Mouse (Mus musculus): ENCODE measurements around the gene Znhit2. TPM values are rescaled to one million over a fixed set of nuclear protein-coding genes. Genes with fewer than 3 reads are reported as not detected.
"Not testable (repeated sequence)": the region's sequence is repeated elsewhere in the genome, so short reads cannot be mapped to it uniquely, and the experiment has no call there.

Gene Znhit2
- total RNA-seq (2015; ENCODE audit: low replicate concordance) (5.9 and 7.2 TPM in 2 replicates), total RNA-seq (2017; ENCODE audit: low replicate concordance) (3.0 and 5.7 TPM in 2 replicates)

DNA sequence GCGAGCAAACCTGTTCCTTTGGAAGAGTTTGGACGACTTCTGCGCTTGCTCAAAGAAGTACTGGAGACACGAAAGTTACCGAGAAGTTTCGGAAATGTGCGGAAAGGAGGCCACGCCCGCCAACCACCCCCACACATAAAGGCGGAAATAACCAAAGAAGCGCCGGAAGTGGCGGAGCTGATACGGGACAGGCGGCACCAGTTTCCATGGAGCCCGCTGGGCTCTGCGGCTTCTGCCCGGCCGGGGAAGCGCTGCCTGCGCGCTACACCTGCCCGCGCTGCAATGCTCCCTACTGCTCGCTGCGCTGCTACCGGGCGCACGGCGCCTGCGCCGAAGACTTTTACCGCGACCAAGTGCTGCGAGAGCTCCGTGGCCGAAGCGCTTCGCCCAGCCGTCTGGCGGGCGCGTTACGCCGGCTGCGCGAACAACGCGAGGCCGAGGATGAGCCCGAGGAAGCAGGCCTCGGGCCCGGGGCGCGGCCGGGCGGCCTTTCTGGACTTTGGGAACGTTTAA, at the start of gene Znhit2:
Gene Znhit2, plus strand, starts transcription at position 172 of the 513 bp plus-strand sequence.
- peak; percentile 85 for ATAC-seq (replicated peaks; ENCODE audit: low FRiP score, poor library complexity, severe bottlenecking)

DNA sequence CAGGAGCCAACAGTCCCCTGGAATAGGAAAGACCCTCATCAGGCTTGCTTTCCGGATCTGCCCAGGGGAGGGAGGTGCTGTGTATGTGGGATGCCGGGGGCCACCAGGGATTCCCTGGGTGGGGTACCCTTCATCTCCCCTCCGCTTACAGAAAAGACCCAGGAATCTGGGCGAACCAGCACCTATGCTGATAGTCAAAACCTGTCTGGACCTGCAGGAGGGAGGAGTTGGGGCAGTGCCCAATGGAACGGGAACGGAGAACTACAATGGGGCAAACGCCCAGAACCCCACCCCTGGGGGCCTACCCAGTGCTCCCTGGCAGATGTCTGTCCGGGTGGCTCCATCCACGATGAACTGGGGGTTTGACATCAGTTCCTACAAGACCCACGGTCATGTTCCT, 47.3 kb upstream of the Znhit2 start:
- no peak for ATAC-seq (replicated peaks; ENCODE audit: low FRiP score, poor library complexity, severe bottlenecking)

DNA sequence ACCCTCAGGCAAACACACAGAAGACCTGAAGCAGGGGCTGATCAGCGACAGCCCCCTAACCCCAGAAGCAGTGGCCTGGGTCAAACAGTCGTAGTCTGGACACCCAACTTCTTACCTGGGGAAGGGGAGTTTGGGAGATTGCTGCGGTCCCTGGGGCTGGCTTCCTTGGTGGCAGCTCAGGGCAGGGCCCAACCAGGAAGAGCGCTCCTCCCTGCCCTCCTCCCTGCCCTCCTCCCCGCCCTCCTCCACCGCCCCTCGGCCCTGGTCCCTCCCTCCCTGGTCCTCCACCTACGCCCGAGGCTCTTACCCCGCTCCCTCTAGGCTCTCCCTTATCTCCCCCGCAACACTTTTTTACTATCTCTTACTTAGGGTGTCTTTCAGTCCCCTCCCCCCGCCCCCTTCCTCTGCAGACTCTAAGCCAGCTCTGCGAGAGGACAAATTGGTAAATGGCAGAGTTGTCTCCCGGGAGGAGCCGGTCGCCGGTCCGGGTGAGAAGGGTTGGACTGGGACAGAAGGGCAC, 45.9 kb upstream of the Znhit2 start:
- ATAC-seq (replicated peaks; ENCODE audit: low FRiP score, poor library complexity, severe bottlenecking): peak; percentile 84

DNA sequence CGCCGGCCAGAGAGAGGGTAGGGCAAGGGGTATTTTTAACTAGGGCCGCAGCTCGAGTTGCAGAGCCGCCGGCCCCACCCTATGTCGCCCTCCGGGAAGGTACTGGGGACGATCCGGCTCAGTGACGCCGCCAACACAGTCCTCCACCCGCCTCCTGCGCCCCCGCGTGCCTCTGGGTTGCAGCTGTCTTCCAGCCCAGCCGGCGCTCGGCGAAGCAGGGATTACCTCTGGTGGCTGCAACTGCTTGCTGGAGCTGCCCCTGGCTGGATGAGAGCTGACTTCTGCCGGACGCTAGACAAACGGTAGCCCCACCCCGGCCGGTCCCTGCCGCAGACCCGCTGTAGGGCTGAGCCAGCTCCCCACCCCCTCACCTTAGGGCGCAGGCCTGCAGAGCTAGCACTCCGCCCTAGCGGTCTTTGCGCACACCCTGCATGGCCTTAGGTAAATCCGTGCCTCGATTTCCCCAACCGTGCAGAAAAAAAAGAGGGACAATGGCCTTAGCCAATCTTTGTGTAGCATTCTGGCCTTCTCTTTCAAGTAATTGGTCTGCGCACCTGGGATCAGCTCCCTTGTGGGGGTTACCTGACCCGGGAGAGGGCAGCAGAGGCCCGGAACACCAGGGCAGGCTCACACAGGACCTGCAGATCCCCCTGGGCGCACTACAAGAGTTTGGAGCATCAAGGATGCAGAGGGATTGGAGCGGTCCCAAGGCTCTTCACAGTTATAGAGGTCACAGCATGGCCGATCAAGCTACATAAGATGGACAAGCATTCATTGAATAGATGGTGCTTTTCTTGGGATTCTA, 45.3 kb upstream of the Znhit2 start, which contains the start of gene Capn1:
Gene Capn1, minus strand, starts transcription at position 387 of the 805 bp plus-strand sequence.
- ATAC-seq (replicated peaks; ENCODE audit: low FRiP score, poor library complexity, severe bottlenecking): peak; percentile 47

DNA sequence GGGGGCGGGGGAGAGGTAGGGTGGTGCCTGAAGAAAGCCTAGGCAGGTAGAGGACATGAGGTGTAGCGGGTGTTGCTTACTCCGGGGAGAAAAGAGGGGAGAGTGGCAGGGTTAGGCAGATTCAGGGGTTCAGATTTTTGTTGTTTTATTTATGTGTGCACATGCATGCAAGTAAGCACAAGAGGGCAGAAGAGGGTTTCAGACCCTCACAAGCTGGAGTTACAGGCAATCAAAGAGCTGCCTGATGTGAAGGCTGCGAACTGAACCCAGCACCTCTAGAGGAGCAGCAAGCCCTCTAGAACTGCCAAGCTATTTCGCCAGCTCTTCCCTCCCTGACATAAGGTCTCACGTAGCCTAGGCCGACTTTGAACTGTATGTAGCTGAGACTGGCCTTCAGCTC, 44.5 kb upstream of the Znhit2 start:
- no peak for ATAC-seq (replicated peaks; ENCODE audit: low FRiP score, poor library complexity, severe bottlenecking)

DNA sequence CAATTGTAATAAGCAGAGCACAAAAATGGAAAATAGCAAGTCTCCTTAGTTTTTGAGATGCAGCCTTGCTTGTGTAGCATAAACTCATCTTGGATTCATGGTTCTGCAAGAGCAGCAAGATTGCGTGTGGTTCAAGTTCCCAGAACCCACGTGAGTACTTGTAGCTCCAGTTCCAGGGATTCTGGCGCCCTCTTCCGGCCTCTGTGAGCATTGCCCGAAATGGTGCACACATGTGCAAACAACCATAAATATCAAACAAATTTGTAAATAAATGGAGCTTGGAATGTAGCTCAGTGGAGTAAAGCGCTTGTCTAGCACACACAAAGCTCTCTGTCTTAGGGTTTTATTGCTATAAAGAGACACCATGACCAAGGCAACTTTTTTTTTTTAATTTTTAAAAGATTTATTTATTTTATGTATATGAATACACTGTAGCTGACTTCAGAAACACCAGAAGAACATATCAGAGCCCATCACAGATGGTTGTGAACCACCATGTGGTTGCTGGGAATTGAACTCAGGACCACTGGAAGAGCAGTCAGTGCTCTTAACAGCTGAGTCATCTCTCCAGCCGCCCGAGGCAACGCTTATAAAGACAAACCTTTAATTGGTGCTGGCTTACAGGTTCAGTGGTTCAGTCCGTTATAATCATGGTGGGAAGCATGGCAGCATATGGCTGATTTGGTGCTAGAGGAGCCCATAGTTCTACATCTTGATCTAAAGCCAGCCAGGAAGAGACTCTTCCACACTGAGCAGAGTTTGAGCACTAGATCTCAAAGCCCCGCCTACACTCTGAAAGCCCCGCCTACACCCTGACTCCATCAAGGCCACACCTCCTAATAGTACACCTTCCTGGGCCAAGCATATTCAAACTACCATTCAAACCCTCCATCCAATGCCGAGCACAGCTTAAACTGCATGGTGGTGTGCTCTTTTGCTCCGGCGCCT, 42.6 kb upstream of the Znhit2 start:
- peak; percentile 61 for ATAC-seq (replicated peaks; ENCODE audit: low FRiP score, poor library complexity, severe bottlenecking)

DNA sequence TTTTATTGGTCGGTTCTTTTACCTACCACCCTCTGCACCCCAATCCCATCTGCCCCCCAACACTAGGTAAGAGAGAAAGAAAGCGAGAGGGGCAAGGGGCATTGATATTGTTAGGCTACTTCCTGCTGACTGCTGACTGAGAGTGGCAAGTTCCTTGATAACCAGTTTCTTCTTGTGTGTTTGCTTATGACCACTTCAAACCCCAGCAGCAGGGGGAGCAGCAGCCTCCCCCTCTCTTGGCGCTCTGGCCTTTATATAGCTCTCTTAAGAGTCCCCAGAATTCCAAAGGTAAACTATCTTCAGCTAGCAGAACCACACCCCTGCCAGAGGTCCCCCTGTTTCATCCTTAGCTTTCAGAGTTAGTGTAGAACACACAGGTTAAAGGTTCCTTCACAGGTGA, 40.7 kb upstream of the Znhit2 start:
- no peak for ATAC-seq (replicated peaks; ENCODE audit: low FRiP score, poor library complexity, severe bottlenecking)

DNA sequence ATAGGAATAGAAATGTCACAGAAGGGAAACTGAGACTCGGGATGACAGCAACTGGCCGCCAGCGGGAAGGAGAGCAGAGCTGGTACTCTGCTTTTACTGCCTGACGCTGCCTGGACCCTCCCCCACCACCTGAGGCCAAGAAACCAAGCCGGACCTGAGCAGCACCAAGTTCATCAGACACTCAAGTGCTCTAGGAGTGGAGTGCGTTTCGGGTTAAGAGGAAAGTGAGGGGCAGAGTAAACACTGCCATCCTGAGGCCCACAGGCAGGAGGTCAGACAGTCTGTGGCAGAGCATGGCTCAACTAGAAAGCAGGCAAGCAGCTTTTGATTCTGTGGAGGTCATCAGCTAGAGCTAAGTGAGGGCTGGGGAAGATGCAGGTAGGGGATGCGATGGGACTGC, 37.9 kb upstream of the Znhit2 start:
- no peak for ATAC-seq (replicated peaks; ENCODE audit: low FRiP score, poor library complexity, severe bottlenecking)

DNA sequence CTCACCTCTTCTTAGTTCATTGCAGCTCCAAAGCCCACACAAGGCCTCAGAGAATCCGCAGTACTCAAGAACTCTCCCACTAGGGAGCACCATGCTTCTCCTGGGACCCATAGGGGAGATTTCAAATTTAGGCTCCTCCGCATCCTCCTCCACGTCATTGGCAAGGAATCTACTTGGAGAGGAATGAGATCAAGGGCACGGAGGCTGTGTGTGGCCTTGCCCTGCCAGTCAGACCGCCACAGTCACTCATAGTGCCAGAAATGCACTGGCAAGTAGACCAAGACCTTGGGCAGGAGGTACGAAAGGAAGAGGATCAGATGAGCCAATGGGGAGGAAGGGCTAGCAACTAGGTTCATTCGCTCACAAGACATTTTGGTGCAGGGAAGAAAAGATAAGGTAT, 37.1 kb upstream of the Znhit2 start:
- ATAC-seq (replicated peaks; ENCODE audit: low FRiP score, poor library complexity, severe bottlenecking): no peak

DNA sequence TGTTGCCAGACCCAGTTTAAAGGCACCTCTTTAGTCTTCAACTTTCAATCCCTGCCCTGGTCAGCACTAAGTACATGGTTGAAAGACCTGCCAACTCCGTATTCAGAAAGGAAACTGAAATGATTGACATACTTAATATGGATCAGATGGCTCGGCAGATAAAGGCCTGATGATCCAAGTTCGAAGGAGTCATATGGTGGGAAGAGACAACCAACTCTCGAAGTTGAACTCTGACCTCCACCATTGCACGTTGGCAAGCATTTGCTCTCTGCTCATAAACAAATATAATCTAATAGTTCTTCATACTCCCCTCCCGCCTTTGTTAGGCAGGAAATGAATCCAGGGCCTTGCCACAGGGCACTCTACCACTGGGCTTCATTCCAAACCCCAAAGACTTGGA, 32.0 kb upstream of the Znhit2 start:
- ATAC-seq (replicated peaks; ENCODE audit: low FRiP score, poor library complexity, severe bottlenecking): no peak

DNA sequence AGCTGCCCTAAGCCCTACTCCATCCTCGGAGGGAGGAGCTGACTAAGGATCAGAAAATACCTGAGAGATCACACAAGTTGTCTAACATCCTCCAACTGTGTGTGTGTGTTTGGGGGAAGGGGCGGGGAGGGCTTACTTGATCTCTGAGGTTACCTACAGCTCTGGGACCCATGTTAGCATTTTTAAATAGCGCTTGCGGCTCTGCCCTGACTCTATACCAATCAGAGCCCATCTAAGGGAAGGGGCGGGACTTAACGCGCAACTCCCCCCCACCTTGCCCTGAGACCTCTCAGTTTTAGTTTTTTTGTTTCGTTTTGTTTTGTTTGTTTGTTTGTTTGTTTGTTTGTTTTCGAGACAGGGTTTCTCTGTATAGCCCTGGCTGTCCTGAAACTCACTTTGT, 31.6 kb upstream of the Znhit2 start:
- no peak for ATAC-seq (replicated peaks; ENCODE audit: low FRiP score, poor library complexity, severe bottlenecking)

DNA sequence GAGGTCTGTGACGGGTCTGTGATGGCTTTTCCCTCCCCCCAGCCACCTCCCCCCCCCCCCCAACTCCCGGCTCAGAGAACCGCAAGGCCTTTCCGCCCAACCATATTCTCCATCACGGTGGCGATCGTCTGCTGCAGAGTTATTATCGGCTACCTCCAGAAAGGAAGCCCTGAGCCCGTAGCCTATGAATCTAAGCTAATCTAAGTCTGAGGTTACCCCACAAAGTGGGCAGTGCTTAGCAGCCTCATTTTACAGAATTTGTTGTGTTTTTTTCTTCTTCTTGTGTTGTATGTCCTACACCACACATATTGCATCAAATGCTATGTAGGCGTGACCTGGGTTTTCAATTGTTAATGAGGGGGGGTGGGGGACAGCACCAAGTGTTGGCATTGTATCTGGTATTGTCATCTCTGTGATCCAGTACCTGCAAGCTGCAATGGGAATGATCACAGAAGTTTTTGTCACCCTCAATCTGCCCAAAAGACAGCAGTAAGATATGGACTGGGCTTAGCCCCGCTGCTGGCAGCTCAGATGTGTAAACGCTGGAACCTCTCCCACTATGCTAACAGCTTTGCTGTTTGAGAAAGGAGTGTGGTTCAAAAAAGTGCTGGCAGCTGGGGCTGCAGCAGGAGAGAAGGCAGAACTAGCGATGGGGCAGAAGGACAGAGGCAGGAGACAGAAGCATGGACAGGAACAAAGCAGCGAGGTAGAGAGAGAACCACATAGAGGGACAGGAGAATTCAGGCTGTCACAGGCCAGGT, 30.3 kb upstream of the Znhit2 start:
- 0 out of 2 replicates have a peak, but pooled peaks have one; percentile 30 for ATAC-seq (replicated peaks; ENCODE audit: low FRiP score, poor library complexity, severe bottlenecking)

DNA sequence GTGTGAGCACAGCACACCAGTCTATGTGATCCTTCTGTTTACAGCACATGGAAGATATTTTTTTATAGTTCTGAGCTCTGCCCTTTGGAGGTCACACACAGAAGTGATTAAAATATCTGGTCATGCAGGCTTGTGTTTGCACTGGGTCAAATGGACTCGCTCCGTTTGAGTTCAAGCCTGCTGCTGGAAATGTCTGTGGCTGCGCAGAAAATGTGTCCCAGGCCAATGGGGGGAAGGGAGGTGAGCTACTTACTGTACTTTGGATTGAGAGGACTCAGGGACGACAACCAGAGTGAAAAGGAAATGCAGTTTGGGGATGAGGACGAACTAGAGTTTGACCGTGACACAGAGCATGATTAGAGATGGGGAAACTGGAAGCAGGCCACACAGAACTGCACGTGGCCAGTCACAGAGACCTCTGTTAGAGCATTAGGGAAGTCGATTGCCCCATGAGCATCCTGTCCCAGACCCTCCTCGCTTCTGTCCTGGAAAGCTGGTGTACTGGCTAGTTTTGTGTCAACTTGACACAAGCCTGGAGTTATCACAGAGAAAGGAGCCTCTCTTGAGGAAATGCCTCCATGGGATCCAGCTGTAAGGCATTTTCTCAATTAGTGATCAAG, 24.9 kb upstream of the Znhit2 start:
- ATAC-seq (replicated peaks; ENCODE audit: low FRiP score, poor library complexity, severe bottlenecking): no peak

DNA sequence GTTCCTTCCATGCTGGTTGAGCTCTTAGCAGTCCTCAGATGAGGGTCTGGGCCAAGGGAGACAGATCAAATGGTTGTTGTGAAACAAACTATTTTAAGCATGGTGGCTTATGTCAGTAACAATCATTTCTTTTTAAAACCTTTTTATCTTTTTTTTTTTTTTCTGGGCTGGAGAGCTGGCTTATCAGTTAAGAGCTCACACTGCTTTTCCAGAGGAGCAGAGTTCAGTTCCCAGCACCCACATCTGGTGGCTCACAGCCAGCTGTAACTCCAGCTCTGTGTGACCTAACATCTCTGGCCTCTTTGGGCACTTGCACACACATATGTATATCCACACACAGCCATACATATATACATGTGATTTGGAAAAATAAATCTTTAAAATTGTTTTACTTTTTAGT, 23.3 kb upstream of the Znhit2 start:
- no peak for ATAC-seq (replicated peaks; ENCODE audit: low FRiP score, poor library complexity, severe bottlenecking)

DNA sequence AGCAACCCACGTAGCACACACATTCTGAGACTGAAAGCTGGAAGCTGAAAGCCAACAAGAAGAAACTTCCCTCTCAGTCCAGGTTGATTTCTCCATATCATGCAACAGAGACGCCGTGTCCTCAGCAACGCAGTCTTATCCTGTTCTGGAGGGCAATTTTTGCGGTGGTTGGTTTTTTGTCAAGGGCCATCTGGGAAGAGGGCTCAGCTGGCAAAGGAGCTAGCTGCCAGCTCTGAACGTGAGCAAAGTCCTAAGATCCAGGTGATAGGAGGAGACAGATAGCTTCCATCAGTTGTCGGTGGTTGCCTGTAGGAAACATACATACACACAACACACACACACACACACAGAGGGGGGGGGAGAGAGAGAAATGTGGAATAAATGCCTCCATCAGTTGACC, 22.7 kb upstream of the Znhit2 start:
- no peak for ATAC-seq (replicated peaks; ENCODE audit: low FRiP score, poor library complexity, severe bottlenecking)

DNA sequence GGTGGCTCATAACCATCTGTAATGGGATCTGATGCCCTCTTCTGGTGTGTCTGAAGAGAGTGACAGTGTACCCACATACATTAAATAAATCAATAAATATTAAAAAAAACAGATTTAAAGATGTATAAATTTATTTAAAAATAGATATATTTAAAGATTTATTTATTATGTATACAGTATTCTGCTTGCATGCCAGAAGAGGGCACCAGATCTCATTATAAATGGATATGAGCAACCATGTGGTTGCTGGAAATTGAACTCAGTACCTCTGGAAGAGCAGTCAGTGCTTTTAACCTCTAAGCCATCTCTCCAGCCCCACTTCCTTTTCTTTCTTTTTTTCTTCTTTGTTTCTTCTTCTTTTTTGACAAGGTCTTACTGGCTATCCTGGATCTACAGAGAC, 21.0 kb upstream of the Znhit2 start:
- ATAC-seq (replicated peaks; ENCODE audit: low FRiP score, poor library complexity, severe bottlenecking): no peak

DNA sequence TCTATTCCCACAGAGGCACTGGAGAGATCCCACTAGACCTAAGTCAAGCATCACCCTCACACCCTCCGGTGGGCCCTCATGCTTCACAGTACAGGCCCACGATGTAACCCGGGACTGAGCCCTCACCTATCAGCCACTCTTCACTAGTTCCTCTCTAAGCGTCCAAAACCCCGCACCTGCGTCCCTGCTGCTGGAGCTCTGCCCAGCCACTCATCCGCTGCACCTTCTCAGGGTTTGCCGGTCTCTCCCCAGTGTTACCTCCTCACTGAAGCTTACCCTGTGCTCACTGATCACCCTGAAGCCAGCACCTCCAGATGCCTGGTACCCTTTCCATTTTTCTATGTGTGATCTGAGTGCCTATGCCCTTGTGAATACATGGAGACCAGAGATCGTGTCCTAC, 18.7 kb upstream of the Znhit2 start:
- no peak for ATAC-seq (replicated peaks; ENCODE audit: low FRiP score, poor library complexity, severe bottlenecking)

DNA sequence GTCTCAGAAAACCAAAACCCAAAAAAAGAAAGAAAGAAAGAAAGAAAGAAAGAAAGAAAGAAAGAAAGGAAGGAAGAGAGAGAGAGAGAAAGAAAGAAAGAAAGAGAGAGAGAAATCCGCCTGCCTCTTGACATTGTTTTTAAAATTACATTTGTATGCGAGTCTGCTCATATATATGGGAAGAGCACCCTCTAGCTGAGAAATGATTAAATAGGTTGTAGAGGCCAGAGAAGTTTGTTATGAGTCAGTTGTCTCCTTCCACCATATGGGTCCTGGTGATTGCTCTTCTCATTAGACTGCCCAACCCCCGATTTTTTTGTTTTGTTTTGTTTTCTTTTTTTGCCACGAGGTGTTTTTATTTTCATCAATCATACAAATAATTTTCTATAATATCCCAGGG, 16.9 kb upstream of the Znhit2 start:
- not testable (repeated sequence) for ATAC-seq (replicated peaks; ENCODE audit: low FRiP score, poor library complexity, severe bottlenecking)
